Mouse (Mus musculus): ENCODE results near the gene Olfr46. TPM values are rescaled to one million over a fixed set of nuclear protein-coding genes. Genes with fewer than 3 reads are reported as not detected.
"Not testable (repeated sequence)": the region's sequence is repeated elsewhere in the genome, so short reads cannot be mapped to it uniquely, and the experiment has no call there.

Olfr46 gene
- polyA plus RNA-seq (2014; fragmentation: Nextera tagmentation; extraction: Ambion mirVana), result not detected in 2 replicates

DNA sequence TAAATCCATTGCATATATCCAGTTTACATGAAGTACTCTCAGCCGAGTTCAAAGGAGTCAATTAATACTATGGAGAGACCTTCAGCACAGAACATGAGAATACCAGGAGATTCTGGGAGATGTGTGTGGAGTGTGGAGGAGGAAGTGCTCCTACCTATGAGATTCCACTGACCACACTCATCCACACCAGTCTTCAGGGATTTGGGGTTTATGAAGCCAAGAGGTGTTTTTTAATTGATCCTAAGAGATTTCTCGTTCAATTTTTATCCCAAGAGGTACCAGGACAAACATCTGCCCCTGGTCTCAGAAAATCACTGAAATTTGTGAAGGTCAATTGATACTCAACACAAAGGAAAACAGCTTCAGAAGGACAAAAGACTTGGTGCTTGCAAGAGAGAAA, at the start of gene Olfr46:
Gene Olfr46, plus strand, starts transcription at position 301 of the 400 bp plus-strand sequence.
- 85% methylated on average over 2 of the region's 2 CpGs for WGBS
- H3K4me1 ChIP-seq (replicated peaks; ENCODE audit: control insufficient read depth, insufficient read depth, low read length); H3K9ac ChIP-seq (ENCODE audit: low read length); H3K4me2 ChIP-seq (ENCODE audit: low read length); H3K27ac ChIP-seq (ENCODE audit: low read depth); ATAC-seq (replicated peaks; ENCODE audit: low FRiP score, low TSS enrichment, low read depth); H3K27me3 ChIP-seq (replicated peaks; ENCODE audit: control insufficient read depth, insufficient read depth, low read length); DNase-seq (ENCODE audit: low spot score); H3K9me3 ChIP-seq (ENCODE audit: control insufficient read depth, low read length); H3K36me3 ChIP-seq (ENCODE audit: control insufficient read depth, insufficient read depth, low read length); H3K4me3 ChIP-seq (ENCODE audit: low read depth, low read length): not testable (repeated sequence)

DNA sequence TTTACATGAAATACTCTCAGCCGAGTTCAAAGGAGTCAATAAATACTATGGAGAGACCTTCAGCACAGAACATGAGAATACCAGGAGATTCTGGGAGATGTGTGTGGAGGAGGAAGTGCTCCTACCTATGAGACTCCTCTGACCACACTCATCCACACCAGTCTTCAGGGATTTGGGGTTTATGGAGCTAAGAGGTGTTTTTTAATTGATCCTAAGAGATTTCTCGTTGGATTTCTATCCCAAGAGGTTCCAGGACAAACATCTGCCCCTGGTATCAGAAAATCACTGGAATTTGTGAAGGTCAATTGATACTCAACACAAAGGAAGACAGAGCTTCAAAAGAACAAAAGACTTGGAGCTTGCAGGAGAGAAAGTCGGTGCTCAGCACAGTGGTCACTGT, 33.5 kb upstream of the Olfr46 start, which contains the start of gene Olfr538:
Gene Olfr538, plus strand, starts transcription at position 301 of the 400 bp plus-strand sequence.
- no peaks in the 10 kb centered on the region for H3K4me1 ChIP-seq (replicated peaks; ENCODE audit: control insufficient read depth, insufficient read depth, low read length)
- no peaks in the 10 kb centered on the region for H3K36me3 ChIP-seq (ENCODE audit: control insufficient read depth, insufficient read depth, low read length)
- no peak within 1 kb of the TSS for H3K9ac ChIP-seq (ENCODE audit: low read length)
- DNase-seq (ENCODE audit: low spot score) (no peak), ATAC-seq (replicated peaks; ENCODE audit: low FRiP score, low TSS enrichment, low read depth) (no peak)
- no peak within 1 kb of the TSS for H3K4me2 ChIP-seq (ENCODE audit: low read length)
- H3K9me3 ChIP-seq (ENCODE audit: control insufficient read depth, low read length), result no peaks in the 10 kb centered on the region
- no peak within 1 kb of the TSS for H3K27ac ChIP-seq (ENCODE audit: low read depth)
- H3K4me3 ChIP-seq (ENCODE audit: low read depth, low read length), result no peak within 1 kb of the TSS
- WGBS, result 78% methylated on average over 3 of the region's 3 CpGs
- no peaks in the 10 kb centered on the region for H3K27me3 ChIP-seq (replicated peaks; ENCODE audit: control insufficient read depth, insufficient read depth, low read length)

DNA sequence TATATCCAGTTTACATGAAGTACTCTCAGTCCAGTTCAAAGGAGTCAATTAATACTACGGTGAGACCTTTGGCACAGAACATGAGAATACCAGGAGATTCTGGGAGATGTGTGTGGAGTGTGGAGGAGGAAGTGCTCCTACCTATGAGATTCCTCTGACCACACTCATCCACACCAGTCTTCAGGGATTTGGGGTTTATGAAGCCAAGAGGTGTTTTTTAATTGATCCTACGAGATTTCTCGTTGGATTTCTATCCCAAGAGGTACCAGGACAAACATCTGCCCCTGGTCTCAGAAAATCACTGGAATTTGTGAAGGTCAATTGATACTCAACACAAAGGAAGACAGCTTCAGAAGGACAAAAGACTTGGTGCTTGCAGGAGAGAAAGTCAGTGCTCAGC, 27.6 kb downstream of the Olfr46 start, which contains the start of gene Olfr61:
Gene Olfr61, plus strand, starts transcription at position 301 of the 400 bp plus-strand sequence.
- not testable (repeated sequence) for H3K36me3 ChIP-seq (ENCODE audit: control insufficient read depth, insufficient read depth, low read length); H3K27ac ChIP-seq (ENCODE audit: low read depth); H3K9me3 ChIP-seq (ENCODE audit: control insufficient read depth, low read length); H3K9ac ChIP-seq (ENCODE audit: low read length); H3K4me1 ChIP-seq (replicated peaks; ENCODE audit: control insufficient read depth, insufficient read depth, low read length); ATAC-seq (replicated peaks; ENCODE audit: low FRiP score, low TSS enrichment, low read depth); H3K4me2 ChIP-seq (ENCODE audit: low read length); H3K27me3 ChIP-seq (replicated peaks; ENCODE audit: control insufficient read depth, insufficient read depth, low read length); DNase-seq (ENCODE audit: low spot score); H3K4me3 ChIP-seq (ENCODE audit: low read depth, low read length)
- 88% methylated on average over 3 of the region's 3 CpGs for WGBS

DNA sequence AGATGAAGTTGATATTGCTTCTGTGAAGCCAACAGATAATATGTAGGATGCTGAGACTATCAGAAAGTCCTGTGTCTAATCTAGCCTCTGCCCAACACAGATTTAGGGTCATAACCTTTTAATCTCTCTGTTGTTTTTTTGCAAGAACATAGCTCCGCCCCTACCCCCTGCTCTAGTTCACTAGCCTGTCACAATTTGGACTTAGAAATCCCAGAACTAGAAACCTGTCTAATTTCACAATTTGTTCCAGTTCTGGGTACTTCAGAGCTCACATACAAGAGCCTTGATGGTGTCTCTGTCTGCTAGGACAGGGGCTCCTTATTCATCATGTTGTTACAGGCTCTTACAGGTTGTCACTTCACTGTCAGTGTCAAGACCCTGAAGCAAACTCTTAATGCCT, 29.5 kb downstream of the Olfr46 start:
- ATAC-seq (replicated peaks; ENCODE audit: low FRiP score, low TSS enrichment, low read depth) (no peak), DNase-seq (ENCODE audit: low spot score) (no peak)
- H3K9me3 ChIP-seq (ENCODE audit: control insufficient read depth, low read length), result no peaks in the 10 kb centered on the region
- H3K27me3 ChIP-seq (replicated peaks; ENCODE audit: control insufficient read depth, insufficient read depth, low read length), result no peaks in the 10 kb centered on the region
- WGBS, result 70% methylated on average over 1 of the region's 1 CpGs
- no peak overlapping the region for H3K4me3 ChIP-seq (ENCODE audit: low read depth, low read length)
- no peak overlapping the region for H3K9ac ChIP-seq (ENCODE audit: low read length)
- H3K36me3 ChIP-seq (ENCODE audit: control insufficient read depth, insufficient read depth, low read length), result no peaks in the 10 kb centered on the region
- no peak overlapping the region for H3K4me2 ChIP-seq (ENCODE audit: low read length)
- H3K4me1 ChIP-seq (replicated peaks; ENCODE audit: control insufficient read depth, insufficient read depth, low read length), result no peaks in the 10 kb centered on the region
- no peak overlapping the region for H3K27ac ChIP-seq (ENCODE audit: low read depth)

DNA sequence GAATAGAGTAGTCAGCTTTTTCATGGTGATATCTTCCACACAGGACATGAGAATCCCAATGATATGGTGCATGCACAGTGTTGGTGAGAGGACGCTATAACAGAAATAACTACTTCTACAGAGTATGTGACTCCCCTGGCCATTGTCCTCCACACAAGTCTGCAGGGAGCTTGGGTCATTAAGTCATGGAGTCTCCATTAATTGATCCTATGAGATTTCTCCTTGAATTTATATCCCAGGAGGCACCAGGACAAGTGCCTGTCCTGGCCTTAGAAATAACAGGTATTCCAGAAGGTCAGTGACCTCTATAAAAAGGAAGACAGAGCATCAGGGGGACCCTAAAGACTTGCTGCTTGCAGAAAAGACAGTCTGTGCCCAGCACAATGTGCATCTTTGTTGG, 45.1 kb downstream of the Olfr46 start, which contains the start of gene Olfr53:
Gene Olfr53, plus strand, starts transcription at position 301 of the 400 bp plus-strand sequence.
- no peaks in the 10 kb centered on the region for H3K36me3 ChIP-seq (ENCODE audit: control insufficient read depth, insufficient read depth, low read length)
- no peaks in the 10 kb centered on the region for H3K9me3 ChIP-seq (ENCODE audit: control insufficient read depth, low read length)
- H3K4me3 ChIP-seq (ENCODE audit: low read depth, low read length), result no peak within 1 kb of the TSS
- no peak within 1 kb of the TSS for H3K9ac ChIP-seq (ENCODE audit: low read length)
- WGBS, result 86% methylated on average over 1 of the region's 1 CpGs
- H3K27me3 ChIP-seq (replicated peaks; ENCODE audit: control insufficient read depth, insufficient read depth, low read length), result no peaks in the 10 kb centered on the region
- H3K4me1 ChIP-seq (replicated peaks; ENCODE audit: control insufficient read depth, insufficient read depth, low read length), result no peaks in the 10 kb centered on the region
- DNase-seq (ENCODE audit: low spot score) (no peak), ATAC-seq (replicated peaks; ENCODE audit: low FRiP score, low TSS enrichment, low read depth) (no peak)
- no peak within 1 kb of the TSS for H3K27ac ChIP-seq (ENCODE audit: low read depth)
- H3K4me2 ChIP-seq (ENCODE audit: low read length), result no peak within 1 kb of the TSS

DNA sequence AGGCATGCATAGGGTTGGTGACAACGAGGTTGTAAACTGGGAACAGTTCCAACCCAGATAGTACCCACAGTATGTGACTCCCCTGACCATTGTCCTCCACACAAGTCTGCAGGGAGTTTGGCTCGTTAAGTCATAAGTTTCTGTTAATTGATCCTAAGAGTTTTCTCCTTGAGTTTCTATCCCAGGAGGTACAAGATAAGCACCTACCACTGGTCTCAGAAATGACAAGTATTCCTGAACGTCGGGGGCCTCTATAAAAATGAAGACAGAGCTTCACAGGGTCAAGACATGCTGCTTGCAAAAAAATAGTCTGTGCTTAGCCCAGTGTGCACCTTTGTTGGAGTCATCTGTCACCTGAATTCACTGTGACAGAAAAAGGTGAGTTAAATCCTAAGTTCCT, 58.6 kb downstream of the Olfr46 start, which contains the start of gene Olfr539:
Gene Olfr539, plus strand, starts transcription at position 301 of the 400 bp plus-strand sequence.
- no peaks in the 10 kb centered on the region for H3K4me1 ChIP-seq (replicated peaks; ENCODE audit: control insufficient read depth, insufficient read depth, low read length)
- no peak within 1 kb of the TSS for H3K9ac ChIP-seq (ENCODE audit: low read length)
- H3K27ac ChIP-seq (ENCODE audit: low read depth), result no peak within 1 kb of the TSS
- ATAC-seq (replicated peaks; ENCODE audit: low FRiP score, low TSS enrichment, low read depth) (no peak), DNase-seq (ENCODE audit: low spot score) (no peak)
- no peaks in the 10 kb centered on the region for H3K27me3 ChIP-seq (replicated peaks; ENCODE audit: control insufficient read depth, insufficient read depth, low read length)
- H3K4me3 ChIP-seq (ENCODE audit: low read depth, low read length), result no peak within 1 kb of the TSS
- H3K9me3 ChIP-seq (ENCODE audit: control insufficient read depth, low read length), result no peaks in the 10 kb centered on the region
- no peak within 1 kb of the TSS for H3K4me2 ChIP-seq (ENCODE audit: low read length)
- WGBS, result 76% methylated on average over 4 of the region's 4 CpGs
- H3K36me3 ChIP-seq (ENCODE audit: control insufficient read depth, insufficient read depth, low read length), result no peaks in the 10 kb centered on the region

Other genes starting within 250 kb of the Olfr46 start
- not detected in 2 replicates for gene Olfr60, start 239.6 kb upstream of the Olfr46 start, polyA plus RNA-seq (2014; fragmentation: Nextera tagmentation; extraction: Ambion mirVana)
- not detected in 2 replicates for gene Olfr530, start 224.9 kb upstream of the Olfr46 start, polyA plus RNA-seq (2014; fragmentation: Nextera tagmentation; extraction: Ambion mirVana)
- gene Olfr531, start 198.4 kb upstream of the Olfr46 start, polyA plus RNA-seq (2014; fragmentation: Nextera tagmentation; extraction: Ambion mirVana), result not detected in 2 replicates
- gene Olfr532, start 179.6 kb upstream of the Olfr46 start, polyA plus RNA-seq (2014; fragmentation: Nextera tagmentation; extraction: Ambion mirVana), result not detected in 2 replicates
- gene Olfr533, start 137.9 kb upstream of the Olfr46 start, polyA plus RNA-seq (2014; fragmentation: Nextera tagmentation; extraction: Ambion mirVana), result not detected in 2 replicates
- not detected in 2 replicates for gene Olfr535, start 117.1 kb upstream of the Olfr46 start, polyA plus RNA-seq (2014; fragmentation: Nextera tagmentation; extraction: Ambion mirVana)
- gene Olfr536, start 93.9 kb upstream of the Olfr46 start, polyA plus RNA-seq (2014; fragmentation: Nextera tagmentation; extraction: Ambion mirVana), result not detected in 2 replicates
- gene Olfr538, start 33.4 kb upstream of the Olfr46 start, polyA plus RNA-seq (2014; fragmentation: Nextera tagmentation; extraction: Ambion mirVana), result not detected in 2 replicates
- not detected in 2 replicates for gene Olfr61, start 27.7 kb downstream of the Olfr46 start, polyA plus RNA-seq (2014; fragmentation: Nextera tagmentation; extraction: Ambion mirVana)
- gene Olfr53, start 45.2 kb downstream of the Olfr46 start, polyA plus RNA-seq (2014; fragmentation: Nextera tagmentation; extraction: Ambion mirVana), result not detected in 2 replicates
- not detected in 2 replicates for gene Olfr539, start 58.7 kb downstream of the Olfr46 start, polyA plus RNA-seq (2014; fragmentation: Nextera tagmentation; extraction: Ambion mirVana)
- gene Olfr45, start 80.7 kb downstream of the Olfr46 start, polyA plus RNA-seq (2014; fragmentation: Nextera tagmentation; extraction: Ambion mirVana), result not detected in 2 replicates
- gene Olfr541, start 96.0 kb downstream of the Olfr46 start, polyA plus RNA-seq (2014; fragmentation: Nextera tagmentation; extraction: Ambion mirVana), result not detected in 2 replicates
- not detected in 2 replicates for gene Cyp2e1, start 162.5 kb downstream of the Olfr46 start, polyA plus RNA-seq (2014; fragmentation: Nextera tagmentation; extraction: Ambion mirVana)
- gene Syce1, start 186.6 kb downstream of the Olfr46 start, polyA plus RNA-seq (2014; fragmentation: Nextera tagmentation; extraction: Ambion mirVana), result 0.30 and 0.45 TPM in 2 replicates
- 2.8 and 3.0 TPM in 2 replicates for gene Zfp941, start 220.9 kb downstream of the Olfr46 start, polyA plus RNA-seq (2014; fragmentation: Nextera tagmentation; extraction: Ambion mirVana)
- 1.3 and 3.2 TPM in 2 replicates for gene Urah, start 233.7 kb downstream of the Olfr46 start, polyA plus RNA-seq (2014; fragmentation: Nextera tagmentation; extraction: Ambion mirVana)
- gene Scgb1c1, start 244.3 kb downstream of the Olfr46 start, polyA plus RNA-seq (2014; fragmentation: Nextera tagmentation; extraction: Ambion mirVana), result not detected in 2 replicates
- gene Odf3, start 246.5 kb downstream of the Olfr46 start, polyA plus RNA-seq (2014; fragmentation: Nextera tagmentation; extraction: Ambion mirVana), result not detected in 2 replicates